Mouse (Mus musculus) ES-E14 (cell line): ENCODE data around the gene Ets1. TPM values are rescaled to one million over a fixed set of nuclear protein-coding genes. Genes with fewer than 3 reads are reported as not detected.
A peak's percentile ranks its signal among the peaks of the same experiment; 100 is the strongest.

Experiments used
- DNase-seq: peaks from one replicate; pipeline ENCODE4 v3.0.0-alpha.2; 2013; ENCODE audit warnings: low read depth, low spot score
- H3K27ac ChIP-seq: 2 replicates; pipeline ENCODE4 v1.5.1; 2012; ENCODE audit warnings: low read depth, mild to moderate bottlenecking, low read length, moderate library complexity, mixed read lengths; ENCODE audit not compliant: poor library complexity, insufficient read depth, severe bottlenecking
- H3K36me3 ChIP-seq: 2 replicates; pipeline ENCODE4 v1.6.1; 2012; ENCODE audit warnings: mild to moderate bottlenecking, low read length, moderate library complexity, mixed read lengths; ENCODE audit not compliant: control insufficient read depth, poor library complexity, insufficient read depth, severe bottlenecking
- H3K4me1 ChIP-seq, 2 experiments: fragments of 150-350 bp in 1 of 2; sonication (generic) in 1 of 2; 2 replicates each; pipeline ENCODE4 v1.6.1; 2012; ENCODE audit warnings: low read length in 2 of 2, mild to moderate bottlenecking in 1 of 2, mixed read lengths in 1 of 2; ENCODE audit not compliant: control insufficient read depth in 2 of 2, insufficient read depth in 2 of 2, poor library complexity in 1 of 2
- H3K4me3 ChIP-seq, 2 experiments: fragments of 150-350 bp in 1 of 2; sonication (generic) in 1 of 2; 2 replicates each; pipeline ENCODE4 v1.5.1; 2012; ENCODE audit warnings: low read length in 2 of 2, low read depth in 1 of 2, mild to moderate bottlenecking in 1 of 2, mixed read lengths in 1 of 2; ENCODE audit not compliant: insufficient read depth in 1 of 2, poor library complexity in 1 of 2, severe bottlenecking in 1 of 2
- H3K9ac ChIP-seq: 2 replicates; pipeline ENCODE4 v1.6.1; 2012; ENCODE audit warnings: low read depth, mild to moderate bottlenecking, low read length, mixed read lengths; ENCODE audit not compliant: poor library complexity, insufficient read depth, severe bottlenecking
- H3K9me3 ChIP-seq: fragments of 150-350 bp; sonication (generic); 2 replicates; pipeline ENCODE4 v1.6.1; 2012; ENCODE audit warnings: low read depth, mild to moderate bottlenecking, low read length; ENCODE audit not compliant: control insufficient read depth, insufficient read depth
- CHD2 ChIP-seq: IDR thresholded peaks from 2 replicates; pipeline ENCODE4 v1.6.1; 2014; ENCODE audit warnings: mild to moderate bottlenecking, low read depth, low read length, inconsistent platforms
- HCFC1 ChIP-seq: IDR thresholded peaks from 2 replicates; pipeline ENCODE4 v1.6.1; 2012; ENCODE audit warnings: low read length, inconsistent platforms, borderline replicate concordance; ENCODE audit not compliant: insufficient read depth
- MAFK ChIP-seq: IDR thresholded peaks from 2 replicates; pipeline ENCODE4 v1.6.1; 2014; ENCODE audit warnings: mild to moderate bottlenecking, low read depth, low read length, inconsistent platforms; ENCODE audit not compliant: insufficient read depth
- ZC3H11A ChIP-seq: IDR thresholded peaks from 2 replicates; pipeline ENCODE4 v1.6.1; 2012; ENCODE audit warnings: low read depth, mild to moderate bottlenecking, inconsistent platforms, low read length, borderline replicate concordance
- ZNF384 ChIP-seq: IDR thresholded peaks from 2 replicates; pipeline ENCODE4 v1.6.1; 2012; ENCODE audit warnings: low read depth, low read length, inconsistent platforms
- in situ Hi-C, 2 experiments: fragments of 600-800 bp; cut with MboI; formaldehyde crosslinking; loops; one replicate each; pipeline ENCODE4 v1.15.1; 2025; ENCODE audit warnings: low sequenced_read_pairs in 2 of 2, inconsistent platforms in 1 of 2; ENCODE audit not compliant: unreplicated experiment in 2 of 2
- total RNA-seq: library from RNA; depleted of rRNA; stranded (reverse); fragments of 300-350 nt; gene quantifications from 2 replicates; pipeline ENCODE4 v1.2.3, GENCODE M21; 2012

Ets1 gene
- total RNA-seq, 1 experiment = 20.9 TPM

- H3K4me3 ChIP-seq = no peak overlapping the region
- in situ Hi-C loops = no loop called here
- no peak overlapping the region for H3K27ac ChIP-seq
- H3K9ac ChIP-seq = no peak overlapping the region
- H3K9me3 ChIP-seq = no peaks in the 10 kb centered on the region
- TF ChIP-seq ZC3H11A = no peak
- TF ChIP-seq CHD2 = no peak
- no peak for TF ChIP-seq MAFK
- no peak for TF ChIP-seq HCFC1
- no peak for TF ChIP-seq ZNF384
- DNase-seq = peak; percentile 21
- peaks cover 0 to 5% of the 10 kb centered on the region in 2 experiments; a peak in 1 of 4 replicates for H3K4me1 ChIP-seq
- no peaks in the 10 kb centered on the region for H3K36me3 ChIP-seq
These were observed 9.0 kb downstream of the Ets1 start for GRCm38 (mm10) chr9:32644981-32645380.

GRCm38 (mm10) chr9:32645475-32645874 is 9.5 kb downstream of the Ets1 start:
- H3K4me1 ChIP-seq = peaks cover 0 to 5% of the 10 kb centered on the region in 2 experiments; a peak in 1 of 4 replicates
- H3K4me3 ChIP-seq = no peak overlapping the region
- H3K9ac ChIP-seq = no peak overlapping the region
- H3K36me3 ChIP-seq = no peaks in the 10 kb centered on the region
- H3K27ac ChIP-seq = no peak overlapping the region
- in situ Hi-C loops = no loop called here
- H3K9me3 ChIP-seq = no peaks in the 10 kb centered on the region
- no peak for DNase-seq
- TF ChIP-seq ZC3H11A = no peak
- TF ChIP-seq MAFK = peak; percentile 50; the same call in 1 of the 2 replicates

GRCm38 (mm10) chr9:32646539-32647258 is 10.7 kb downstream of the Ets1 start:
- Histone ChIP-seq H3K4me1 (peaks cover 0 to 5% of the 10 kb centered on the region in 2 experiments; a peak in 1 of 4 replicates), H3K27ac (no peak overlapping the region), H3K36me3 (no peaks in the 10 kb centered on the region), H3K9me3 (no peaks in the 10 kb centered on the region), H3K4me3 (no peak overlapping the region), H3K9ac (no peak overlapping the region)
- no peak for DNase-seq
- TF ChIP-seq ZC3H11A (no peak), ZNF384 (no peak), CHD2 (no peak), MAFK (no peak), HCFC1 (no peak)
- in situ Hi-C loops = no loop called here

- TF ChIP-seq CHD2 (no peak), MAFK (no peak), HCFC1 (no peak), ZNF384 (no peak), ZC3H11A (no peak)
- Histone ChIP-seq H3K36me3 (no peaks in the 10 kb centered on the region), H3K4me1 (peaks cover 0 to 5% of the 10 kb centered on the region in 2 experiments; a peak in 1 of 4 replicates), H3K27ac (no peak overlapping the region), H3K9ac (no peak overlapping the region), H3K9me3 (no peaks in the 10 kb centered on the region), H3K4me3 (no peak overlapping the region)
- in situ Hi-C loops = no loop called here
- no peak for DNase-seq
These were observed 11.7 kb downstream of the Ets1 start for GRCm38 (mm10) chr9:32647506-32648250.
